Mouse (Mus musculus) adrenal gland (tissue): ENCODE data around the gene Stip1.

ENCODE experiments used
- intact Hi-C: fragments of 180-260 bp; cut with DNase I; formaldehyde crosslinking; loops from one replicate; pipeline ENCODE4 v1.15.1; 2025

The Stip1 gene

GRCm38 (mm10) chr19:6987061-6987903 is 52.5 kb downstream of the Stip1 start, which contains the start of gene Vegfb:
Vegfb (minus strand) TSS chr19:6987651.
- intact Hi-C loops = no loop called here

DNA sequence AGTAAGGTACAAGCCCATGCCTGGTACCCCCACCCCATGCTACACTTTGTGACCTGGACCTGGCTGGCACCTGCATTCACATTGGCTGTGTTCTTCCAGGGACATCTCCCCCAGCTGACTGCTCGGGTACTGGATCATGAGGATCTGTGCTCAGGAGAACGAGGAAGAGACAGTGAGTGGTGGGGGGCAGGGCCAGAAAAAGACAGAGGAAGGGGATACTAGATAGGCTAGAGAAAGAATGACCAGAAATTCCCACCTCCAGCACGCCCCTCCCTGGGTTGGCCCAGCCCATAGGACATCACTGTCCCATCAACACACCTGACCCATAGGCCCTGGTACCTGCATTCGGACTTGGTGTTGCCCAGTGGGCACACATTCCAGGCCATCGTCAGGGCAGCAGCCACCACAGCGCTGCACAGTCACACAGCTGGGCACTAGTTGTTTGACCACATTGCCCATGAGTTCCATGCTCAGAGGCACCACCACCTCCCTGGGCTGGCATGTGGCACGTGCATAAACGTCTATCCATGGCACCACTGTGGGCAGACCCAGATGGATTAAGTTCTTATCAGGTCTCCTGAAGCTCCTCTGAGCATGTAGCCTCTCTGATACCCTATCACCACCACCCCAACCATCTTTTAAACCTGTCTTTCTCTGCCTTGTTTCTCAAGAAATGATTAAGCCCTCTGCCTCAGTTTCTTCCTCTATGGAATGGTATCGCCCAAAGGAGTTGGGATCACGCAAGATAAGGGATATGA is 53.6 kb downstream of the Stip1 start:
- intact Hi-C loops = no loop called here

- intact Hi-C loops = no loop called here
These were observed 54.5 kb downstream of the Stip1 start for GRCm38 (mm10) chr19:6985300-6985699.

DNA sequence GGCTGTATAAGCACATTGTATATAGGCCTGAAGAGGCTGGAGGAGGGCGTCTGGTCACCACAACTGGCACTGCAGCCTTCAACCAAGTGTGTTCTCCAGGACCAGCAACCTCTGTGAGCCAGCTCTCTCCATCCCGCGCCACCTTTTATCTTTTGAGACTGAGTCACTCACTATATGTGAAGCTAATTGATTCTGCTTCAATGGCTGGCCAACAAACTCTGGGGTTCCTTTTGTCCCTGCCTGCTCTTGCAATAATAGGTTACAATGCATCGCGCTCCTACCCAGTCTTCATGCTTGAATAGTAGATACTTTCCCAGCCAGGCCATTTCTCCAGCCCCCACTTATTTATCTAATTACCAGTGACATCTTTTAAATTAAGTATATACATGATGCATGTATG is 56.1 kb downstream of the Stip1 start:
- intact Hi-C loops = no loop called here

GRCm38 (mm10) chr19:6981465-6981864 is 58.3 kb downstream of the Stip1 start:
- intact Hi-C loops = no loop called here

DNA sequence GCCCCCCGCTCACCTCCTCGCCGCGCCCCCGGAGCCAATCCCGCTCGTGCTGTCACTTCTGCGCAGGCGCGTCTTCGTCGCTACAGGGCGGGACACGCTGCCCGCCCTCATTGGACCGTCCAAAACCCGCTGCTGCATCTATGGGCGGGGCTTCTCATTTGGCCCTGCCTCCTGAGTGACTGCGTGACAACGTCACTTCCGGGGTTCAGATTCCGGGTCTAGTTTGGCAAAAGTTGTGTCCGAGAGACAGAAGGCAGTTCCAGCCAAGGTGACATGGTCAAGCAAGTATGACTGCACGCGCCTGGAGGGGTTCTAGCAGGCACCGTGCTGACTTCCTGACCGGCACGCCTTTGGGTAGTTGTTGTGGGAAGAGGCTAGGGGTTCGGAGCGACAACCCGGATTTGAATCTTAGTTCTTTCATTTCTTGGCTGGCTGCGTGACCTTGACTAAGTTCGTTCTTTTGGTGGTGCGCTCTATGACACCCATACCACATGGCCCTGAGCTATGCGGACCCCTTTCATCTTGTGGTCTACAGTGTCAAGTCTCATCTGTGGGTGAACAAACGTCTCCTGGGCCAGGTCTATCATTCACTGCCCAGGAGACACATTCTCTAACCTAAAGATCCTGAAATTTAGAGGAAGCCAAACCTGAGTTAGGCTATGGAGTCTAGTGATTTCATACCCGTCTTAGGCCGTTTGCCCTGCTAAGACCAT is 59.2 kb downstream of the Stip1 start, which contains the start of gene Fkbp2:
Gene Fkbp2, minus strand, starts transcription at position 121 of the 713 bp plus-strand sequence.
- intact Hi-C loops = no loop called here

GRCm38 (mm10) chr19:6979486-6980380 is 60.0 kb downstream of the Stip1 start:
- intact Hi-C loops = loop anchor here (5.0 kb wide), 1 partner anchor 37 kb away; the partner anchor contains the start of genes Bad and Gpr137

DNA sequence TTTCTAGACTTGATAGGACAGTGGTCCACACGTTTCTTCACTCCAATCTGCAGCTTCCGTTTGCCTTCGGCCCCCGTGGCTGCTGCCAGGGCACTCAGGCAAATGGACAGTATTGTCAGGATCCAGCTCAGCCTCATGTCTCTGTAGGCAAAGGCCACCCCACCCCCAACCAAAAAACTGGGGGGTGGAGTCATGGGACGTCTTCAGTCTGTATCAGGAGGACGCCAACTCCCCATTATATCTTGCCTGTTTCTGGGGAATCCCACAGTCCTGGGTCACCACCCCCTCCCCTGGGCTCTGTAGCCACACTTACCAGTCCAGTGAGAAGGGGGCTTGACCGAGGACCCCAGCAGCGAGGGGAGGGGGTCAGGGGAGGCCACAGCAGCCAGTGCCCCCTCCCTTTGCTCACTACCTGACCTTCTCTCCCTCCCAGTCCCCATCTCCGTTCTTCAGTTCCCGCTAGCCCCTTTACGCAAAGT is 60.7 kb downstream of the Stip1 start:
- intact Hi-C loops = loop anchor here (5.0 kb wide), 1 partner anchor 37 kb away; the partner anchor contains the start of genes Bad and Gpr137

DNA sequence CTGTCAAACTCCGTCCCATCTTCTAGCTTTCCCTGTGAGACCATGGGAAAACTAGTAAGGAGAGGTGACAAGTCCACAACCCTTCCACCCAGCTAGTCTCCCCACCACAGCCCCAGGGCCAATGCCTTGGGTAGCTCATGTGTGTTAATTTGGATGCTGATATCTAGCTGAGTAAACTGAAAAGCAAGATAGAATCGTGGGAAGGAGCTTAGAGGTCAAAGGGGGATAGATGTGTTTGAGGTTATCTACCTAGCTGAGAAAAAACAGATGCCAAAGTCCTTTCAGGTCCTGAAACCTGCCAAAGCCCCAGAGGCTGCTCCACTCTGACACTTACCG is 61.2 kb downstream of the Stip1 start:
- intact Hi-C loops = loop anchor here (5.0 kb wide), 1 partner anchor 36 kb away; the partner anchor contains the start of genes Bad and Gpr137

DNA sequence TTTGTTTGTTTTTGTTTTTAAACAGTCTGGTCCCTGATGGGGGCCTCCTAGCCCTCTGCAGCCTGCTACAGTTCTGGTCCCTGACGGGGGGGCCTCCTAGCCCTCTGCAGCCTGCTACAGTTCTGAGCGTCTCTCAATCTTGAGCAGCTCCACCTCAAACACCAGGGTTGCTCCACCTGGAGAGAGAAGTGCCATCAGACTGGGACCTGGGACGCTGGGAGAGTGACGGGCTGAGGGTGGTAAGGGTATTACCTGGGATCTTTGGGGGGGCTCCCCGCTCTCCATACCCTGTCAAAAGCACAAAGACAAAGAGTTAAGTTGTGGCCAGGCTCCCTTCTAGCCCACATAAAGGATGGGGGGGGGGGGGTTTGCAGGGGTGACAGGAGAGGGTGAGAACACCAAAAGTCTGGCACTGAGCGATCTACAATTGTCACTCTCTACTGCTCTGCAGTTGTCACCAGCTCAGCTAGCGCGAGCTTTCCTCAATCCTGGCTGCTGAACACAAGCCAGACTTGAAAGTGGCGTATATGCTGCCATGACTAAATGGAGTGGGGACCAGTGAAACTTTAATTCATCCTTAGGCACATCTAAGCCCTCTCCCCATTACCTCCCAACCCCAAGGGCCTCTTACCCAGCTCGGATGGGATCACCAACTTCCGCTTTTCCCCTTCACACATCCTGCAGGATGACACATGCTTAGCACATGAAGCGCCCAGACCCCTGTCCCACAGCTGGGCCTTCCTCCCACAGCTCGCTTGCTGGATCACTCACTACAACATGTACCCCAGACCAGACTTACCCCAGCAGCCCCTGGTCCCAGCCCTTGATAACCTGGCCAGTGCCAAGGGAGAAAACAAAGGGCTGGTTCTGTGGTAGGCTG is 61.8 kb downstream of the Stip1 start:
- intact Hi-C loops = loop anchor here (5.0 kb wide), 1 partner anchor 36 kb away; the partner anchor contains the start of genes Bad and Gpr137

- intact Hi-C loops = loop anchor here (5.0 kb wide), 1 partner anchor 34 kb away; the partner anchor contains the start of genes Bad and Gpr137
These were observed 63.9 kb downstream of the Stip1 start, which contains the start of gene Plcb3 for GRCm38 (mm10) chr19:6975537-6976521. Plcb3 (minus strand) TSS chr19:6976470.

- intact Hi-C loops = loop anchor here (5.0 kb wide), 2 partner anchors 32 to 47 kb away; partner anchors contain the start of genes Bad, Catsperz and Gpr137
These were observed 65.3 kb downstream of the Stip1 start, which contains the start of gene Ppp1r14b for GRCm38 (mm10) chr19:6974211-6975205. Ppp1r14b (plus strand) TSS chr19:6974968.

DNA sequence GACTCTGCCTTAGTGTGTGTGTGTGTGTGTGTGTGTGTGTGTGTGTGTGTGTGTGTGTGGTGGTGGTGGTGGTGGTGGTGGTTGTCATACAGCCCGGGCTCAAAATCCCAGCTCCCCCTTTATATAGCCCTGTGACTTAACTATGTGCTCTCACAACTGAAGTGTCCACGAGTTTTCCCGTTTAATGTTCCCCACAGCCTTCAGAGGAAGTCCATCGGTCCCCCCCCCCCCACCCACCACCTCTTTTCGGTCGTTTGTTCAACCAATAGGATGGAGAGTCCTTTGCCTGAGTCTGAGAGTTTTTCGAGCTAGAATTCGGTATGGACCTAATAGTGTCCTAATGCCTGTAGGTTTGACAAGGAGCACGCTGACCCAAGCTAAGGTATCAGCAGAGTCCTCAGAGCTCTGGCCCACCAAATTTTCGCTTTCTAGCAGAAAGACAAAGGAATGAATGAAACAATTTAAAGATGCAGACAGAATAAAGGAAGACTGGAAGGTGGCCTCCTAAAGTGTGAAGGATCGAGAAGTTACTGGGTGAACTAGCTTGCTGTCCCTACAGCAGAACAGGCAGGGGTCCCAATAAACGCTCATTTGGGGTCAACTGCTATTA is 66.1 kb downstream of the Stip1 start:
- intact Hi-C loops = loop anchor here (5.0 kb wide), 1 partner anchor 46 kb away; the partner anchor contains the start of gene Catsperz

DNA sequence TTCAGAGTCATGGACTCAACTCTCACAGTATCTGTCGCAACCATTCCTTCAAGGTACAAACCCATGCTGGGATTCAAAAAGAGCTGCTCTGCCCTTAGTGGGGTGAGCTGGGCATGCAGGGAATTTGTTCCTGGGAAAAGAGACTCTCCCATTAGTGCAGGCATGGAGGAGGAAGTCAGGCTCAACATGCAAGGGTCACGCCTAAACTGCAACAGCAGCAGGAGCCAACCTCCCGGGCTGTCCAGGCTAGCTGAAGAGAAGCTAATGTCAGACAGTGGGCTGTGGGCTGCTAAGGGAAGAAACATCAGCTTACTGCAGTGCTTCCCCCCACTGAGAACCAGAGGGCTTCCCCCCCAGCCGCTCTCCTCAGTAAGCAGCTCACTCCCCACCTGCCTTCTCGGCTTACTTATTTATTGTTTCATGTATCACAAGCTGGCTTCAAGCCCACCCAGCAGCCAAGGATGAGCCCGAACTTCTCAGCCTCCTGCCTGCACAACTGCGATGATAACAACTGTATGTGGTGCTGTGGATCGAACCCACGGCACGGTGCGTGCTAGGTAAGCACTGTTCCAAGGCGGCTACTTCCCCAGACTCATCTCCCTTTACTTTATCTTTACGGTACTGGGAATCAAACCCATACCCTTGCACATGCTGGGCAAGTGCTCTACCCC is 67.4 kb downstream of the Stip1 start:
- intact Hi-C loops = loop anchor here (5.0 kb wide), 1 partner anchor 45 kb away; the partner anchor contains the start of gene Catsperz

DNA sequence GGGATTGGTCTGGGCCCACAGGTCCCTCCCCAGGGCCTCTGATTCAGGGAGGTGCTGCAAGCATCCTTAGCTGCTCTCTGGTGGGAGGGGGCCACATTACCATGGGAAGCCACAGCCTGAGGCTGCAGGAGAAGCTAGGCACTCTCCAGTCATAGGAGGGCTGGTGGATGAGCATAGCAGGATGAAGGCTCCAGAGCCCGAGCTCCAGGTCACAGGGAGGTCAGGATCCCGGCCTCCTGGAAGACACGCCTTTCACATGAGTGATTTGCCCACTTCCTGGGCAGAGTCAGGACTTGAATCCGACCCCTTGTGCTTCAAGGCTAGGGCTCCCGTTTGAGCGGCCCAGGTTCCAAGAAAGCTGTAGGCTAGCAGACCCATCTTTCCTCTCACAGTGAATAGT is 68.1 kb downstream of the Stip1 start:
- intact Hi-C loops = loop anchor here (5.0 kb wide), 1 partner anchor 44 kb away; the partner anchor contains the start of gene Catsperz
